Mouse (Mus musculus): ENCODE results near the gene Epor.

Gene Epor

GRCm38 (mm10) chr9:21963417-21963816 lies at the start of gene Epor:
Gene Epor, minus strand, starts transcription at chr9:21963506.
- in situ Hi-C loops (cut with MboI, MseI): no loop called here

DNA sequence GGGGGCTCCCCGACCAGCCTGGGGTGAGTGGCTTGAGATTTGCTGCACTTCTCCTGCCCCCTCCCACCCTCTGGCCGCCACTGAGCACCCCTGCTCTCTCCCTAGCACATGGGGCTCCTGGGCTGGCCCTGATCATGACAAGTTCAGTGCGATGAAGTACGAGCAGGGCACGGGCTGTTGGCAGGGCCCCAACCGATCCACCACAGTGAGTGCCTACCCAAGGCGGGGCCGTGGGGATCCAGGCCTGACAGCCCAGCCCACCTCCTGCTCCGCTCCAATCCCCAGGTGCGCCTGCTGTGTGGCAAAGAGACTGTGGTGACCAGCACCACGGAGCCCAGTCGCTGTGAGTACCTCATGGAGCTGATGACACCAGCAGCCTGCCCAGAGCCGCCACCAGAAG lies 49.4 kb upstream of the Epor start:
- in situ Hi-C loops (cut with MboI, MseI): no loop called here

GRCm38 (mm10) chr9:22011055-22011454 lies 47.7 kb upstream of the Epor start:
- in situ Hi-C loops (cut with MboI, MseI): no loop called here

DNA sequence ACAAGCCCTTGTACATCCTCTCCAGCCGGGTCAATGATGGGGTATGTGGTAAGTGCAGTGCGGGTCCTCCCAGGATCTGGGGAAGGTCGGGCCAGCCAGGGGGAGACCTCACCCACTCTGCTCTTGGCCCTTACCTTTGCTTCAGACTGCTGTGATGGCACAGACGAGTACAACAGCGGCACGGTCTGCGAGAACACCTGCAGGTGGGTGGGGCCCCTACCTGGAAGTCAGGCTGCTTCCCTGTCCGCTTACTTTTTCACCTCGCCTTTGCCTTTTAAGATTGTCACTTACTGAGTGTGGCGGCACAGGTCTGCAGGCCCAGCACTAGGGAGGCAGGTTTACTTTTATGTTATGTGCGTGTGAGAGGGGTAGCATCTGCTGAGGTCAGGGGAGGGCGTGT lies 41.2 kb upstream of the Epor start:
- in situ Hi-C loops (cut with MboI, MseI): no loop called here

DNA sequence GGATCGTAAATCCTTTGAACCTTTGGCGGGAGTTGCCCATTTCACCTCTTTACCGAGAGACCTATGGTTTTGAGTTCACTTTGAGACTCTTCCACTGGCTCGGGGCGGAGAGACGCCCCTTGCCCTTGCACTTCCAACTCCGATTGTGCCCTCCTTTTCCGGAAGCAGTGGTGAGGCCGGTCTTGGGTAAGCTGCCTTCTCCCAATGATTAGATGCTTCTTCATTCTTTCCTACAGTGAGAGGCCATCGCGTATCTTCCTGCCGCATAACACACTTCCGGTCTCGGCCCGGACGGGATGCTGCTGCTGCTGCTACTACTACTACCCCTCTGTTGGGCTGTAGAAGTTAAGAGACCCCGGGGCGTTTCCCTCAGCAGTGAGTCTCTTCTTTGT lies 39.9 kb upstream of the Epor start:
- in situ Hi-C loops (cut with MboI, MseI): no loop called here

GRCm38 (mm10) chr9:22002194-22003162 lies 39.2 kb upstream of the Epor start, which contains the start of the genes Ccdc151 and Prkcsh:
Gene Ccdc151, minus strand, starts transcription at chr9:22002634.
Gene Prkcsh, plus strand, starts transcription at chr9:22002806.
- in situ Hi-C loops (cut with MboI, MseI): no loop called here

- in situ Hi-C loops (cut with MboI, MseI): no loop called here
These were observed 38.3 kb upstream of the Epor start for GRCm38 (mm10) chr9:22001633-22002032.

GRCm38 (mm10) chr9:22000296-22000695 lies 37.0 kb upstream of the Epor start:
- in situ Hi-C loops (cut with MboI, MseI): no loop called here

GRCm38 (mm10) chr9:21996178-21996867 lies 33.0 kb upstream of the Epor start:
- in situ Hi-C loops (cut with MboI, MseI): no loop called here

DNA sequence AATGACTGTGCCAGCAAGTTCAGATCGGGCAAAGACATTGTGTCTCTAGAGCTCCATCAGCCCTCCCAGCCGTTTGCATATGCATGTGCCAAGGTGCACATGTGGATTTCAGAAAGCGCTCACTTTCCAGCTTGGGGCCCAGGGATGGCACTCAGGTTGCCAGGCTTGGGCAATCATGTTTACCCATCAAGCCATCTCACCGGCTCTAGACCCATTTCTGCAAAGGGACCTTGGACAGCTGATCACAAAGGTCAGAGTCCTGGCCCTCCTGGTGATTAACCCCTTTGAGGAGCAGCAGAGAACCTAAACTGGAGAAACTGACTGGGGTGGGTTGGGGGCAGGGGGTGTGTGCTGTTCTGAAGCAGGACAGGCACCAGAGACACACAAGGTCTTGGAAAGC lies 28.9 kb upstream of the Epor start:
- in situ Hi-C loops (cut with MboI, MseI): no loop called here

DNA sequence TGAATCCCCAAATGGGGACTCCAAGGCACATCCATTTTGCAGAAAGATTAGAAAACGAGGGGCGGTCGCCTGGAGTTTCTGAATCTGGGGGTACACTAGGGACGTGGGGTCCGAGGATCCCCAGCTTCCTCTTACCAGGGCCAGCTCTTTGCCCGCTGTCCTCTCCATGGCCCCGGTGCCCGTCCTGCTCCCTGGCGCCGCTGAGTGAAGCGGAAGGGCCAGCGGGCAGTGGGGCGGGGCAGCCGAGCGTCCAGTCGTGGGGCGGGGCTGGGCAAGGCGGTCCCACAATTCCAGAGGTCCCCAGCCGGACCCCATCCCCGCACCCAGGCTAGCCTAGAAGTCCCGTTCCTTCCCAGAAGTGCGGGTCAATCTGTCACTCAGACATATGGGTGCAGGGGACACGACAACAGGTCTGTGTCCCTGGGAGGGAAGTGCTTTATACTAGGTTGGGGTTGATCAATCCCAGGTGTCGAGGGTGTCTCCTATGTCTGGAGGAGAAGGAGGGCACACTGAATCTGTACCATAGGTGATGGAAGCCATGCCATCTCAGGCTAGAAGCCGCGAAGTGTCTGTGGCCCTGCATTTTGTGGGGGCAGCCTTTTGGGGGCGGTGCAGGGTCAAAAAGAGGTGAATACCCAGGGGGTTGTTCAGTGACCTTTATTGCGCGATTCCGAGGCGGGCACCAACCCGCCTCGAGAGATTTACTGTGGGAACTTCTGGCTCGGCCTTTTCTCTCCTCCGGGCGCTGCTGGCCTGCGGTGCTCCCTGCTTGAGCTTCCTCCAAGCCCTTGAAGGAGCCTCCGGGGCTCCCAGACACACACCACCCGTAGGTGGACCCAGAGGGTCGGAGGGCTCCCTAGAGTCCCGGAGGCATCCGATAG lies 26.2 kb upstream of the Epor start, which contains the start of gene Rgl3:
Gene Rgl3 (minus strand): TSS at position 217 of the 881 bp plus-strand sequence.
- in situ Hi-C loops (cut with MboI, MseI): no loop called here

DNA sequence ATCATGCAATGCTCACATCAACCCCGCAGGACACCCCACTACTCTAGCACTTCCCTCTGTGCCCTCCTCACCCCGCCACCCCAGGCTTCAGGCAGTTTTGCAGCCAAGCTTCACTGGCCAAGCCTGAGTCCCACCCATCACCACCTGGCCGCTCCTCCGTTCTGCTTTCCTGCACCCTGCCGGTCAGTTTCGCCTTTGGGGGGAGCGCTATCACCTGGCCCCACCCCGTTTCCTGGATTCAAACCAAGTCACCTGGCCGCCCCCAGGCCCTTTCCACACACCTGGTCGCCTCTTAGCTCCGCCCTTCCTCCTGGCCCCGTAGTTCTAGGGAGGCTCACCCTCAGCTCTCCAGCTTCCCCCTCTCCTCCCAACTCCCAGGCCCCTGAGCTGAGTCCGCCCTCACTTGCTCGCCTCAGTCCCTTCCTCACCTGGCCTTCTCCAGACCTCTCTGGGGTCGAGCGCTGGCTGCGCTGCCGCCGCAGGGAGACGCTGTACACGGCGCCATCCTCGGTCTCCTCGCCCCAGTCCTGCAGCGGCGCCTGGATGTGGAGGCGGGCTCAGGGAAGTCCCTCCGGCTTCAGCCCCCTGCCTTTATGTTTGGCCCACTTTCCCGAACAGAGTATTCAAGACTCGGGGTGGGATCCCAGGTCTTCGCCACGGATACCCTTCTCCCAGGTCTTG lies 25.3 kb upstream of the Epor start:
- in situ Hi-C loops (cut with MboI, MseI): no loop called here

- in situ Hi-C loops (cut with MboI, MseI): no loop called here
These were observed 24.5 kb upstream of the Epor start for GRCm38 (mm10) chr9:21987592-21988342.

- in situ Hi-C loops (cut with MboI, MseI): no loop called here
These were observed 20.6 kb upstream of the Epor start for GRCm38 (mm10) chr9:21983911-21984310.

GRCm38 (mm10) chr9:21978398-21979128 lies 15.3 kb upstream of the Epor start:
- in situ Hi-C loops (cut with MboI, MseI): loop anchor here in 1 of 2 experiments (5.0 kb wide), 1 partner anchor 84 kb away; no protein-coding TSS in a partner anchor

DNA sequence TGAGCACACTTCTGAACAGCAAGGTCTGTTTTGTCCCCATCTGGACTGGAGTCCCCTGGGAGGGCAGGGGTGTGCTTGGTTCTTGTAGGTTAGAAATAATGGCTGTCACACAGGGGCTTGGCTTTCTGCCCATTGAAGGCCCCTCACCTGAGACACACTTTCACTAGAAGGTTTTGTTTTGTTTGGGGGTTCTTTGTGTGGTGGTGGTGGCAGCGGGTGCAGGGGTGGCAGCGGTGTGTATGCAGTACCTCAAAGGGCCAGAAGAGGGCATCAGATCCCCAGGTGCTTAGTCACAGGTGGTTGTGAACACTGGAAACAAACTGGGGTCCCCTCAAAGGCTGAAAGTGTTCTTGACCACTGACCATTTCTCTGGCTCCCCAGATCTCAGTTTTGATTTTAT lies 14.7 kb upstream of the Epor start:
- in situ Hi-C loops (cut with MboI, MseI): loop anchor here in 1 of 2 experiments (5.0 kb wide), 1 partner anchor 84 kb away; no protein-coding TSS in a partner anchor

- in situ Hi-C loops (cut with MboI, MseI): loop anchor here in 1 of 2 experiments (5.0 kb wide), 1 partner anchor 85 kb away; no protein-coding TSS in a partner anchor
These were observed 14.0 kb upstream of the Epor start for GRCm38 (mm10) chr9:21977331-21977730.

- in situ Hi-C loops (cut with MboI, MseI): loop anchor here in 1 of 2 experiments (5.0 kb wide), 1 partner anchor 86 kb away; no protein-coding TSS in a partner anchor
These were observed 13.4 kb upstream of the Epor start for GRCm38 (mm10) chr9:21976626-21977175.

- in situ Hi-C loops (cut with MboI, MseI): no loop called here
These were observed 6.0 kb upstream of the Epor start for GRCm38 (mm10) chr9:21969304-21969703.

Measured in T-helper 17 cell (primary cell).